8 mouse cellular contexts compared by ENCODE assay signal in the genomic region with DNA sequence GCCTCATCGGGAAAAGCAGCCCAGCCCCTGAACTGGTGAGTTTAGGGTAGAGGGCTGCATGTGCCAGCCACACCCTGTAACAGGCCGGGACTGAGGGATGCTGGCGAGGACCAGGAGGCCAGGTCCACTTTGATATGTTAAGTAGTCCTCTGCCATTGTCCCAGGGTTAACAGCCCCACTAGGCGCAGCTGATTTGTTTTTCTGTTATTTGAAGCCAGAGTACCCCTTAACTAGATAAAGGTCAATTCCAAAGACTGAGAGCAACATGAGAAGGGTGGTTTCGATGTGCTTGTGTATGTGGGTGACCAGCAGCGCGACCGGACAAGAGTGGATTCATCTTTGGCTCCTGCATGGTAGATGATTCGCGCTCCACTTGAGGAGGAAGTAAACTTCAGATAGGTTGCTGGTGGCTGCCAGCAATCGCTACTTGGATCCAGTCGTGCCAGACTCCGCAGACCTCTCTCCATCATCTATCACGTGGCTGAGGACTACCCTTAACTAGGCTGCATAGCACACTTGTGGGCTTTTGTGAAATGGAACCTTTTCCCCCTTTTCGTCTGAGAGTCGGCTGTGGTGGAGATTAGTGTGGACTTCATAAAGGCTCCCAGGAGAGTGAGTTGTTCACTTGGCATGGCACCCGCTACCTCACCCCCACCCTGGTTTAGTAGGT. TPM values are rescaled to one million over a fixed set of nuclear protein-coding genes. Genes with fewer than 3 reads are reported as not detected.
A peak's percentile ranks its signal among the peaks of the same experiment; 100 is the strongest.
DNase-seq lines count a peak whose midpoint lies in the region; ATAC-seq lines count a peak whose summit lies in the region.

No protein-coding gene starts in this region.

- WGBS in hindbrain, embryonic 10.5 days: 62% methylated on average over 17 of the region's 17 CpGs
- 66% methylated on average over 17 of the region's 17 CpGs for WGBS in midbrain, embryonic 12.5 days

- intact Hi-C loops in left cerebral cortex, postnatal 4 days (cut with DNase I): loop anchor here (10.0 kb wide), 1 partner anchor 113 kb away; no protein-coding TSS in a partner anchor

- peak overlapping the region; percentile 71 for H3K4me2 ChIP-seq in midbrain, embryonic 12.5 days (replicated peaks)

- H3K4me3 ChIP-seq in hindbrain, embryonic 10.5 days: peak overlapping the region; percentile 77
- peak overlapping the region; percentile 80 for H3K4me3 ChIP-seq in midbrain, embryonic 12.5 days

- peak; percentile 20 for DNase-seq in kidney, adult 11 months
- DNase-seq in kidney, postnatal 25 days: no peak
- peak; percentile 35 for DNase-seq in MEL-GATA-1-ER (ENCODE audit: extremely low read depth, low read depth)
- DNase-seq in hindbrain, embryonic 10.5 days (ENCODE audit: low spot score): no peak
- no peak for DNase-seq in ovary, postnatal 36 days (ENCODE audit: low spot score)
- no peak for DNase-seq in thymus, postnatal 25 days
- no peak for DNase-seq in left cerebral cortex, postnatal 4 days

- H3K9me3 ChIP-seq in hindbrain, embryonic 10.5 days: no peaks in the 10 kb centered on the region
- H3K9me3 ChIP-seq in midbrain, embryonic 12.5 days: no peaks in the 10 kb centered on the region

- H3K4me1 ChIP-seq in hindbrain, embryonic 10.5 days (replicated peaks): peaks cover 36% of the 10 kb centered on the region
- H3K4me1 ChIP-seq in midbrain, embryonic 12.5 days: peaks cover 30% of the 10 kb centered on the region

- H3K9ac ChIP-seq in midbrain, embryonic 12.5 days (replicated peaks): peak overlapping the region; percentile 83; the same call in 1 of the 2 replicates

- H3K27me3 ChIP-seq in hindbrain, embryonic 10.5 days (ENCODE audit: insufficient read depth, poor library complexity, severe bottlenecking): no peaks in the 10 kb centered on the region
- H3K27me3 ChIP-seq in midbrain, embryonic 12.5 days: no peaks in the 10 kb centered on the region

- H3K36me3 ChIP-seq in hindbrain, embryonic 10.5 days: peaks cover 12% of the 10 kb centered on the region
- H3K36me3 ChIP-seq in midbrain, embryonic 12.5 days: peaks cover 3% of the 10 kb centered on the region

- ATAC-seq in midbrain, embryonic 12.5 days (ENCODE audit: low FRiP score, low read depth): peak; percentile 72

- peak overlapping the region; percentile 94 for H3K27ac ChIP-seq in hindbrain, embryonic 10.5 days
- H3K27ac ChIP-seq in midbrain, embryonic 12.5 days (replicated peaks): peak overlapping the region; percentile 65; the same call in 1 of the 2 replicates

RNA-seq across cellular contexts. Expression of a gene that starts 56.0 kb away (rescaled TPM):
- 0.56 and 0.72 TPM in 2 replicates for polyA plus RNA-seq in hindbrain, embryonic 10.5 days (2016; fragmentation: Nextera tagmentation; extraction: Ambion mirVana)
- 0.26 and 0.38 TPM in 2 replicates for polyA plus RNA-seq in midbrain, embryonic 12.5 days (2016; fragmentation: Nextera tagmentation; extraction: Ambion mirVana)
- 10 to 100 TPM; 11.6 to 12.0 TPM for total RNA-seq in left cerebral cortex, postnatal 4 days (2021)

Comparison
In these comparisons a context has a peak if more than half of its experiments do, and no peak if none do; other contexts are left out.
1. DNase-seq: peak in kidney, adult 11 months (single experiment) and MEL-GATA-1-ER (single experiment); none in kidney, postnatal 25 days (0 of 2), hindbrain, embryonic 10.5 days (single experiment), ovary, postnatal 36 days (single experiment), thymus, postnatal 25 days (single experiment) and left cerebral cortex, postnatal 4 days (single experiment).